Mouse (Mus musculus): ENCODE measurements at regions not wholly inside any gene's neighbourhood (a gene's known extent, or its start where the extent isn't known, plus 50 kb on each side); places are given as distances from the start of the nearest gene placed in this dataset.

DNA sequence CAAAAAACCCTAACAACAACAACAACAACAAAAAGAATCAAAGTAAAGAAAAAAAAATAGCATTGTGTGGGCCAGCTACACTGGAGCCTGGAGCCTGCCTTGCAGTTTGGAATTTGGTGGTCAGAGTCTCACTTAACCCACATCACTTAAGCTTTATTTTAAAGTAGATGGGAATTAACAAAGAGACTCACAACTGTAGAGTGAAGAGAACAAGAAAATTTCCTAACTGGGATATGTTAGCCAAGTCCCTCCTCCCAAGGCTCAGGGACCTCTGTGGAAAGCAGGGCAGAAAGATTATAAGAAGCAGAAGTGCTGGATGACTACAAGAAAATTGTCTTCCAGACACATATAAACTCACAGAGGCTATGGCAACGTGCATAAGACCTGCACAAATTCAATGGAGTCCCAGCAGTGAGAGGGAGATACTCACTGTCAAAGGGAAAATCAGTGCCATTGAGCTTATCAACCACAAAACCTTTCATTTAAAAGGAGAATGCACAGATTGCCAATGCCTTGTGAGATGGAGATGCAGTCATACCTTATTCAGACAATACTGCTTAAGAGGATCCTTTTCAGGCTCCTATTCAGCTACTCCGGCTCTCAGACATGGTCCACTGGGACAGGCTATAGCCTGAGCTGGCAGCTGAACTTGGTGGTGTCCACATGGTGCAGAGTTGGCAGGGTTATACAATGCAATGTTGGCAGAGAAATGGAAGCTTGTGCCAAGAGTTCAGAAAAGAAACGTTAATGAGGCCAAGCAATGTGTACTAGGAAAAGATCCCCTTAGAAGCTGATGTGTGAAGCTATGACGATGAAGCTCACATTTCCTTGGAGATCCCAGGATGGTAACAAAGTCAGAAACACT lies 154.4 kb downstream of the Cxxc4 start:
- no peak for ATAC-seq (ENCODE audit: low FRiP score)
- WGBS, result 78% methylated on average over 4 of the region's 4 CpGs
- Histone ChIP-seq H3K36me3 (ENCODE audit: control insufficient read depth, insufficient read depth, low read length) (no peaks in the 10 kb centered on the region), H3K27me3 (ENCODE audit: control insufficient read depth, insufficient read depth, low read length) (no peaks in the 10 kb centered on the region), H3K9me3 (ENCODE audit: control insufficient read depth, low read length) (no peaks in the 10 kb centered on the region), H3K4me3 (ENCODE audit: low read depth, low read length) (no peak overlapping the region), H3K4me1 (replicated peaks; ENCODE audit: control insufficient read depth, insufficient read depth, low read length) (no peaks in the 10 kb centered on the region), H3K9ac (ENCODE audit: low read depth, low read length) (no peak overlapping the region), H3K4me2 (replicated peaks; ENCODE audit: low read depth, low read length) (no peak overlapping the region), H3K27ac (ENCODE audit: low read depth, low read length) (no peak overlapping the region)
- DNase-seq (ENCODE audit: low spot score), result no peak

DNA sequence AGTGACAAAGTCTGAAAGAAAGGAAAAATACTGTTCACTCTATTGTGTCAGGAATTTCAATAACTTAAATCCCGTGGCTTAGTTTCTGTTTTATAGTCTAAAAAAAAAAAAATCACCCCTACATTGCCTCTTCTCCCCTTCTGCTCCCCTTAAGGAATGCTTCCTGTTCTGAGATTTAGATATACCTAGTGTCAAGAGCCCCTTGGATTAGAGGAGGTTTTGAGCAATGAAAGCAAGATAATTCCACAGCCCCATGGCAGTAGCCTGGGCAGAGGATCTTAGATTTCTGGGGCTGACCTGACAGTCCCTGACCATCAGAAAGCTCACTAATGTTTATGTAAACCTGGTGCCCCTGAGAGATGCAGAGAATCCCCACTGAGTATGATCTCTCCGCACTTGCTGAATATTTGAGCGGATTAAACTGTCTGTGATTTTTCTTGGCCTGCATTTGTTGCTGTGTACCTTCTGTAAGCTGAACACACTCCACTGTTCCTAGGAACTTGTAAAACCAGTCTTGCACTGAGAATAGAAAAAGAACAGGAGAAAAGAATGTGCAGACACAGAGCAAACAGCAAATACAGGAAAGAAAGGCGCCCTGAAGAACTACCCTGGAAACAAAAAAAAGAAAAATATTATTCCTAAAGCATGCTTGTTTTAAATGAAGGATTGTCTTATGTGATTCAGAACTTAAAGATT lies 164.3 kb downstream of the Cxxc4 start:
- H3K4me1 ChIP-seq (replicated peaks; ENCODE audit: control insufficient read depth, insufficient read depth, low read length), result no peaks in the 10 kb centered on the region
- H3K27ac ChIP-seq (ENCODE audit: low read depth, low read length), result no peak overlapping the region
- DNase-seq (ENCODE audit: low spot score) (no peak), ATAC-seq (ENCODE audit: low FRiP score) (no peak)
- H3K4me3 ChIP-seq (ENCODE audit: low read depth, low read length), result no peak overlapping the region
- H3K4me2 ChIP-seq (replicated peaks; ENCODE audit: low read depth, low read length), result no peak overlapping the region
- H3K27me3 ChIP-seq (ENCODE audit: control insufficient read depth, insufficient read depth, low read length), result no peaks in the 10 kb centered on the region
- no peaks in the 10 kb centered on the region for H3K9me3 ChIP-seq (ENCODE audit: control insufficient read depth, low read length)
- H3K9ac ChIP-seq (ENCODE audit: low read depth, low read length), result no peak overlapping the region
- 60% methylated on average over 4 of the region's 4 CpGs for WGBS
- H3K36me3 ChIP-seq (ENCODE audit: control insufficient read depth, insufficient read depth, low read length), result no peaks in the 10 kb centered on the region

DNA sequence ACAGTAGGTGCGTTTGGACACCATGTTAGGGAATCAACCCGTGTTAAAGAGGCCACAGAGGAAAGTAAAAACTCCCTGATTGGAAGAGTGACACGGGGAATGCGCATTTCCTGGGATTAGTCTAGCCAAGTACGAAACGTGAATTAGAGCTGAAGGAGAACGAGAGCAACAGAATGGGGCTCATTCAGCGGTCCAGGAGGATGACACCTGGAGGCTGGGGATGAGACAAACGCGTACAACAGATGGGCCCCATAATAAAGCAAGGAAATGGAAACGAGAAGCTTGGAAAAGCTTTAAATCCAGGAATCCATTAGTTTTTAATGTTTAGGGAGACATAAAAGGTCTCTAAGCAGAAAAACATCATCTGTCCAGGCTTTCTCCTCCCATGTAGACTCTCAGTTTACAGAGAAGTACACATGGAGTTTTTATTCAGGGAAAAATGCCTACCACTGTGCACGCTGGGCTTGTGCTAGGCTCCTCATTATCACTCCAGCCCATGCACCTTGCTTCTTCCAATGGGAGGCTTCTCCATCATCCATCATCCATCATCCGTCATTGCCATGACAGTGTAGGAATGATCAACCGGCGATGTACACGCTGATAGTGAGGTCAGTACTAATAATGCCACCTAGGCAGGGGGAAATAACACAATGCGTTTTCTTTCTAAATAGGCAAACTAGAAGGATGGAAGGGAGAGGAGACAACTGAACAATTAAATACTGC lies 179.5 kb downstream of the Cxxc4 start:
- DNase-seq (ENCODE audit: low spot score) (no peak), ATAC-seq (ENCODE audit: low FRiP score) (peak; percentile 64)
- no peak overlapping the region for H3K4me3 ChIP-seq (ENCODE audit: low read depth, low read length)
- no peaks in the 10 kb centered on the region for H3K36me3 ChIP-seq (ENCODE audit: control insufficient read depth, insufficient read depth, low read length)
- 67% methylated on average over 17 of the region's 17 CpGs for WGBS
- no peak overlapping the region for H3K27ac ChIP-seq (ENCODE audit: low read depth, low read length)
- no peak overlapping the region for H3K9ac ChIP-seq (ENCODE audit: low read depth, low read length)
- H3K4me1 ChIP-seq (replicated peaks; ENCODE audit: control insufficient read depth, insufficient read depth, low read length), result no peaks in the 10 kb centered on the region
- H3K4me2 ChIP-seq (replicated peaks; ENCODE audit: low read depth, low read length), result no peak overlapping the region
- no peaks in the 10 kb centered on the region for H3K9me3 ChIP-seq (ENCODE audit: control insufficient read depth, low read length)
- H3K27me3 ChIP-seq (ENCODE audit: control insufficient read depth, insufficient read depth, low read length), result no peaks in the 10 kb centered on the region

GRCm38 (mm10) chr3:134427633-134428032 lies 191.3 kb downstream of the Cxxc4 start:
- no peak overlapping the region for H3K9ac ChIP-seq (ENCODE audit: low read depth, low read length)
- H3K4me2 ChIP-seq (replicated peaks; ENCODE audit: low read depth, low read length), result no peak overlapping the region
- no peak overlapping the region for H3K27ac ChIP-seq (ENCODE audit: low read depth, low read length)
- ATAC-seq (ENCODE audit: low FRiP score), result no peak
- WGBS, result 94% methylated on average over 3 of the region's 3 CpGs
- H3K9me3 ChIP-seq (ENCODE audit: control insufficient read depth, low read length), result no peaks in the 10 kb centered on the region
- H3K4me1 ChIP-seq (replicated peaks; ENCODE audit: control insufficient read depth, insufficient read depth, low read length), result no peaks in the 10 kb centered on the region
- no peak for DNase-seq (ENCODE audit: low spot score)
- H3K4me3 ChIP-seq (ENCODE audit: low read depth, low read length), result no peak overlapping the region
- no peaks in the 10 kb centered on the region for H3K36me3 ChIP-seq (ENCODE audit: control insufficient read depth, insufficient read depth, low read length)
- H3K27me3 ChIP-seq (ENCODE audit: control insufficient read depth, insufficient read depth, low read length), result no peaks in the 10 kb centered on the region

- Histone ChIP-seq H3K9ac (ENCODE audit: low read depth, low read length) (no peak overlapping the region), H3K4me1 (replicated peaks; ENCODE audit: control insufficient read depth, insufficient read depth, low read length) (no peaks in the 10 kb centered on the region), H3K27ac (ENCODE audit: low read depth, low read length) (no peak overlapping the region), H3K9me3 (ENCODE audit: control insufficient read depth, low read length) (no peaks in the 10 kb centered on the region), H3K36me3 (ENCODE audit: control insufficient read depth, insufficient read depth, low read length) (no peaks in the 10 kb centered on the region), H3K4me3 (ENCODE audit: low read depth, low read length) (no peak overlapping the region), H3K27me3 (ENCODE audit: control insufficient read depth, insufficient read depth, low read length) (no peaks in the 10 kb centered on the region), H3K4me2 (replicated peaks; ENCODE audit: low read depth, low read length) (no peak overlapping the region)
- WGBS, result 88% methylated on average over 1 of the region's 1 CpGs
- ATAC-seq (ENCODE audit: low FRiP score) (no peak), DNase-seq (ENCODE audit: low spot score) (no peak)
Observed at GRCm38 (mm10) chr3:134466611-134467010, 230.3 kb downstream of the Cxxc4 start.

DNA sequence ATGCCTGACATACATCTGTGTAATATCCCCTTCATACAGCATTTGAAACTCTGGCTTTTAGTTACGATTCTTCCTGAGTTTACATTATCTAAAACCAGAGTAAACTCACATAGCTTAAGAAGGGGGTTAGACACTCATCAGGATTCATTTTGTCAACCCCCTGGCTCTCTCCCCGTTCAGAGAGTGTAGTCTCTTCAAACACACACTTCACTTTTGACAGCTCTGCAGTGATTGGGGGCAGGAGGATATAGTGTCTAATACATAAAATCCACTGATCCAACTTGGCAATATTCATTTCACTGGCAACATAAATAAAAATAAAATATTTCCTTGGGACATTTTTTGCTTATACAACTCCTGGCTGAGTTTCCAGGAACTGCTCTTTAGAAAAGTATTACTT lies 251.0 kb downstream of the Cxxc4 start:
- Histone ChIP-seq H3K4me3 (ENCODE audit: low read depth, low read length) (no peak overlapping the region), H3K4me1 (replicated peaks; ENCODE audit: control insufficient read depth, insufficient read depth, low read length) (no peaks in the 10 kb centered on the region), H3K4me2 (replicated peaks; ENCODE audit: low read depth, low read length) (no peak overlapping the region), H3K27me3 (ENCODE audit: control insufficient read depth, insufficient read depth, low read length) (no peaks in the 10 kb centered on the region), H3K36me3 (ENCODE audit: control insufficient read depth, insufficient read depth, low read length) (no peaks in the 10 kb centered on the region), H3K27ac (ENCODE audit: low read depth, low read length) (no peak overlapping the region), H3K9ac (ENCODE audit: low read depth, low read length) (no peak overlapping the region), H3K9me3 (ENCODE audit: control insufficient read depth, low read length) (no peaks in the 10 kb centered on the region)
- WGBS, result 80% methylated on average over 2 of the region's 2 CpGs
- ATAC-seq (ENCODE audit: low FRiP score) (no peak), DNase-seq (ENCODE audit: low spot score) (no peak)

GRCm38 (mm10) chr3:134489966-134490543 lies 253.8 kb downstream of the Cxxc4 start:
- no peak overlapping the region for H3K4me3 ChIP-seq (ENCODE audit: low read depth, low read length)
- no peak for DNase-seq (ENCODE audit: low spot score)
- ATAC-seq (ENCODE audit: low FRiP score), result peak; percentile 65
- H3K4me1 ChIP-seq (replicated peaks; ENCODE audit: control insufficient read depth, insufficient read depth, low read length), result no peaks in the 10 kb centered on the region
- no peak overlapping the region for H3K4me2 ChIP-seq (replicated peaks; ENCODE audit: low read depth, low read length)
- H3K27ac ChIP-seq (ENCODE audit: low read depth, low read length), result no peak overlapping the region
- no peaks in the 10 kb centered on the region for H3K36me3 ChIP-seq (ENCODE audit: control insufficient read depth, insufficient read depth, low read length)
- H3K9me3 ChIP-seq (ENCODE audit: control insufficient read depth, low read length), result no peaks in the 10 kb centered on the region
- 79% methylated on average over 5 of the region's 5 CpGs for WGBS
- no peak overlapping the region for H3K9ac ChIP-seq (ENCODE audit: low read depth, low read length)
- H3K27me3 ChIP-seq (ENCODE audit: control insufficient read depth, insufficient read depth, low read length), result no peaks in the 10 kb centered on the region

- ATAC-seq (ENCODE audit: low FRiP score), result no peak
- no peaks in the 10 kb centered on the region for H3K9me3 ChIP-seq (ENCODE audit: control insufficient read depth, low read length)
- no peak overlapping the region for H3K27ac ChIP-seq (ENCODE audit: low read depth, low read length)
- no peaks in the 10 kb centered on the region for H3K36me3 ChIP-seq (ENCODE audit: control insufficient read depth, insufficient read depth, low read length)
- no peaks in the 10 kb centered on the region for H3K27me3 ChIP-seq (ENCODE audit: control insufficient read depth, insufficient read depth, low read length)
- no peaks in the 10 kb centered on the region for H3K4me1 ChIP-seq (replicated peaks; ENCODE audit: control insufficient read depth, insufficient read depth, low read length)
- no peak overlapping the region for H3K4me2 ChIP-seq (replicated peaks; ENCODE audit: low read depth, low read length)
- DNase-seq (ENCODE audit: low spot score), result no peak
- WGBS, result 88% methylated on average over 6 of the region's 6 CpGs
- no peak overlapping the region for H3K9ac ChIP-seq (ENCODE audit: low read depth, low read length)
- H3K4me3 ChIP-seq (ENCODE audit: low read depth, low read length), result no peak overlapping the region
Observed at GRCm38 (mm10) chr3:134509702-134510101, 273.4 kb downstream of the Cxxc4 start.

Measured in hindbrain, embryonic 11.5 days (tissue).